Mouse (Mus musculus): ENCODE measurements around the gene B3gat2. TPM values are rescaled to one million over a fixed set of nuclear protein-coding genes. Genes with fewer than 3 reads are reported as not detected.

Gene B3gat2
- polyA plus RNA-seq, 1 experiment from 2014 or later: 2.5 TPM

Other genes starting within 250 kb of the B3gat2 start
- gene Smap1, start 160.6 kb downstream of the B3gat2 start, polyA plus RNA-seq (2016; fragmentation: Nextera tagmentation; extraction: Ambion mirVana): 56.5 and 60.9 TPM in 2 replicates
- gene Sdhaf4, start 243.9 kb downstream of the B3gat2 start, polyA plus RNA-seq (2016; fragmentation: Nextera tagmentation; extraction: Ambion mirVana): 107 and 110 TPM in 2 replicates